Mouse (Mus musculus): Measurements from ENCODE around the gene 9530002B09Rik. TPM values are rescaled to one million over a fixed set of nuclear protein-coding genes. Genes with fewer than 3 reads are reported as not detected.

Gene 9530002B09Rik
- not detected in 2 replicates for polyA plus RNA-seq (2012; rRNA removed)

GRCm38 (mm10) chr4:122688975-122689374 lies at the start of gene 9530002B09Rik:
Gene 9530002B09Rik (plus strand): TSS chr4:122689275.

Other genes starting within 250 kb of the 9530002B09Rik start
- 65.2 and 67.3 TPM in 2 replicates for gene Ppt1, start 147.0 kb downstream of the 9530002B09Rik start, polyA plus RNA-seq (2012; rRNA removed)
- gene Cap1, start 196.8 kb downstream of the 9530002B09Rik start, polyA plus RNA-seq (2012; rRNA removed): 81.1 and 81.7 TPM in 2 replicates